Mouse (Mus musculus) right cerebral cortex, postnatal 4 days (tissue): ENCODE results near the gene Plekhm2.

Experiments
- DNase-seq: peaks from one replicate; pipeline ENCODE4 v3.0.0-alpha.2; 2022

The Plekhm2 gene

DNA sequence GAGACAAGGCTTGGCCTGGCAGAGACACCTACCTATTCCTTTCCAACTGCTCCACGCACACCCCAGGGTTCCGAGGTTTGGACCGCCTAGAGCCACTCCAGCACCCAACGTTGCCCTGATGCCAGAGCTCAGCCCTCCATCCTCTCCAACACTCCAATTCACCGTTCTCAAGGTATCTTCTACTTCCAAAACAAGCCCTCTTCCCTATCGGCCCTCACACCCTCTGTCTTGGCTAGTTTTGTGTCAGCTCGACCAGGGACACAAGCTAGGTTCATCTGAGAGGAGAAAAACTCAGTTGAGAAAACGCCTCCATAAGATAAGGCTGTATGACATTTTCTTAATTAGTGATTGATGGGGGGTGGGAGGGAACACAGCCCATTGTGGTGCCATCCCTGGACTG is at the start of gene Plekhm2:
Plekhm2 (minus strand) TSS at position 101 of the 400 bp plus-strand sequence.
- no peak for DNase-seq

DNA sequence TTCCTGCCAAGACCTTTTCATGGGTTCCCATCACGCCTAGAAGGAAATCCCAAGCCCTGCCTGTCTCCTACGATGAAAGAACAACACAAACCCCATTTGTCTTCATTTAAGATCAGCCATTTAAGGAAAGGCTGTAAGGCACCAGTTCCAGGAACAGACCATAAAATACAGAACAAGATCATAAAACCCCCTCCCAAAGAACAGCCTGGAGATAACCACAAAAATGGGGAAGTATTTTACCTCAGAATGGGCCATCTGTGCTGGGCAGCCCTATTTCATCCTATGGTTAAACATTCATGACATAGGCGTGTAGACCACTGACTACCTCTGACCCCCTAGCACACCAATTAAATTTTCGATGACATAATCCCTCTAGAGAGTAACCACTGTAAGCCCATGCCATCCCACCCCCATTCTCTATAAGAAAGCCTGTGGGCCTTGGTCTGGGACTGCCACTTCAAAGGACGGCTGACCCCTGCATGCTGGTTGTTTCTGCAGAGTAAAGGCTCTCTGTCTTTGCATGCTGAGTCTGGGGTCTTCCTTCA is 49.0 kb upstream of the Plekhm2 start:
- no peak for DNase-seq

DNA sequence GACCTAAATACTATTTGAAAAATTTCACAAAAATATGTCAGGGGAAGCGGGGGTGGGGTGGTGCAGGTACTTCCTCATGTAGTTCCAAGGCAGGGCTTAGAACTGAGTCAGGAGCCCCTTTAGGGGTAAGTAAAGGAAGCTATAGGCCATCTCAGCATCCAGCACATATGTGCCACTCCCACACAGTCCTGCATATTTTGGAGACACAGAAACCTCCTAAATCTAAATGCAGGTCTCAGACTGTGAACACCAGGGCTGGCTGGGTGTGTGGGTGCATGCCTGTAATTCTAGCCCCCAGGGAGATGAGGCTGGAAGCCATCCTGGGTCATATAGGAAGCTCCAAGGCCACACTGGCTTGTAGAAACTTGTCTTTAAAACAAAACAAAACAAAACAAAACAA is 46.6 kb upstream of the Plekhm2 start:
- no peak for DNase-seq

DNA sequence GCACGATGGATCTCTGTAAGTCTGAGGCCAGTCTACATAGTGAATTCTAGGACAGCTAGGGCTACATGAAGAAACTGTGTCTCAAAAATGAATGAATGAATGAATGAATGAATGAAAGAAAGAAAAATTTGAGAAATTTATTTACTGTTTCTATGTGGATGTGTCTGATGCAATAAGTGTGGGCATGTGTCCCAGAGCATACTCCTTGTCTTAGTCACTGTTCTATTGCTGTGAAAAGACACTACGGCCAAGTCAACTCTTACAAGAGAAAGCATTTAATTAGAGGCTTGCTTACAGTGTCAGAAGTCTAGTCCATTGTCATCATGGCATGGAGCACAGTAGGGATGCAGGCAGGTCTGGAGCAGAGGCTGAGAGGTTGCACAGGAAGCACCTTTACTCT is 44.3 kb upstream of the Plekhm2 start:
- no peak for DNase-seq

DNA sequence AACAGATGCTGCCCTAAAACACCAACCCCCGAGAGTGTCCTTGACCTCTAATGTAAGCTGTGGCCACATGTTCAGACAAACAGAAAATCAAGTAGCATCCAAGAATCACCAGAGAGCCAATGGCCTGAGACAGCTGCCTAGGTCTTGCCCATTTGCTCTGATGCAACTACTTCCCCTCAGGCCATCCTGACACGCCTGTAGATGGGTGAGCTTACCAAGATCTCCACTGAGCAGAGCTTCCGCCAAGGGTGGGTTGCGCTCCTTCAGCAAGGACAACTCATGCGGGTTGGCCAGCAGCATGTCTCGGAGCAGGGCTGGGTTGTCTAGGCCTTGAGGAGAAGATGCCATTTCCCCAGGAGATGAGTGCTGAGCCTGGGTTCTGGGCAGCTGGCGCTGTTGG is 43.3 kb upstream of the Plekhm2 start:
- no peak for DNase-seq

DNA sequence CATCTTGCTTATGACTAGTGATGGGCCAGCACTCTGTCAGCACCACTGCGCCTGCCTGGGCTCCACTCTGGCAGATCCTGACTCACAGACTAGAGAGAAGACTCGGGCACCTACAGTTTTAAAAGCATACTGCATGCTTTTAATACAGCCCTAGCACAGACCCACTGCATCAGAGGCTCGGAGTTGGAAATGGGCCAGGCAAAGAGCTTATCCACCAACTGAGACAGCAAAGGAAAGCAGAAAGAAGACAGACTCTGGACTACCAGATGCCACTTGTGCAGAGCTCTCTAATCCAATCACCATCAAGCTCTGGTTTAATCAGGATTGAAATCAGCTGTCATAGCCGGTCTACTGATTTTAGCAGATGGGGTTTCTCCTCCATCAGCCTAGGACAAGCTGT is 40.6 kb upstream of the Plekhm2 start:
- peak; percentile 61 for DNase-seq

DNA sequence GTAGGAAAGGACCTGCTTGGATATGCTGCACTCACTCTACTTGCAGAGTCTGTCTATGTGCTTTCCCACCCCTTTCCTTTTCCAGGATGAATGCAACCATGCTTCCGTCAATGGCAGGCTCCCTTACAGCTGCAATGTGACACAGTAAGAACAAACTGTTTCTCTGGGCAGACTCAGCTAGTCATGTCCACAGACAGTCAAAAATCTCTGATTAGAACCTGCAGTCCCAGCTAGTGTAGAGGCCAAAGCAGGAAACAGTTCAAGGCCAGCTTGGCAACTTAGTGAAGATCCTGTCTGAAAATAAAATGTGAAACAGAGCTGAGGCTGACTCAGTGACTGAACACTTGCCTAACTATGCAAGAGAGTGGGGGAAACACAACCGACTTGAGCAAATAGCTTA is 39.9 kb upstream of the Plekhm2 start:
- no peak for DNase-seq

DNA sequence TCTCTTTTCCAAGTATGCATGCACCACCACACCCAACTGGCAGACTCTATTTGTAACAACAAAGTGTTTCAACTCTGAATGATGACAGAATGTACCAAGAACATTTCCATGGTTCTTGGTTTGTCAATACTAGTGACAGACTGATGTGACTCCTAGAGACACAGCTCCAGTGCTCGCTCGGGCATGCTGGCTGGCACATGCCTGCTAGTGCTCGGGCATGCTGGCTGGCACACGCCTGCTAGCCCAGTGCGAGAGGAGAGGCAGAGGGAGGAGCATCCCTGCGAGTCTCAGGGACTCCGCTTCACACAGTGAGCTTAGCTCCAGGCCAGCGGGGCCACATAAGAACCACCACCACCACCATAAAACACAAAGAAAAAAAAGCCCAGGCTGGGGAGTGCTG is 30.0 kb upstream of the Plekhm2 start:
- DNase-seq = no peak

DNA sequence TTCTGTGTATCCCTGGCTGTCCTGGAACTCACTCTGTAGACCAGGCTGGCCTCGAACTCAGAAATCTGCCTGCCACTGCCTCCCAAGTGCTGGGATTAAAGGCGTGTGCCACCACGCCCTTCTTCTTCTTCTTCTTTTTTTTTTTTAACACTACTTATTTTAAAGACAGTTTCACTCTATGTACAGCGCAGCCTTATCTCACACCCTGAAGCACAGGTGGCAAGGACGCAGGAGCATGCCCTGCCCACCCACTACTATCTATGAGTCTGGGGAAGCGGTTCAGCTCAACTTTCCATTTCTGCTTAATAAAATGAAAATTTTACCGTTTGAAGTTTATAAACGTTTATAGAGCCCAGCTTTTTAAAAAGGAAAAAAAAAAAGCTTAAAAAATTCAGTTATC is 23.8 kb upstream of the Plekhm2 start:
- no peak for DNase-seq

DNA sequence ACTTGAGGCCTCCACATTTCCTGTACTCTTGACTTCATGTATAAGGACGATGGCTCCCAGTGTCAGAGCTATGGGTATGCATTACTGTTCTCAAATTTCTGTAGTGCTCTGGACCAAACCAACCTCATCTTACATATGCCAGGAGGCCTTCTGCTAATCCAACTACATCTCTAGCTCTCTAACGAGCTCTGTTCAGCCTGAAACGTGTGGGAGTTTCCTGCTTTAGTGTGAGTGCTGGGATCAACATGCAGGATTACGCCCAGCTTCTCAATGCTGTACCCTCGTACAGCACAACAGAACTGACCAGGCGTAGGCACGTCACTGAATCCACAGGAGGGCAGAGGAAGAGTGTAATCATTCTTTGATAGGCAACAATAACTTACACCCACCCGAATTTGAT is 21.8 kb upstream of the Plekhm2 start:
- DNase-seq = no peak

DNA sequence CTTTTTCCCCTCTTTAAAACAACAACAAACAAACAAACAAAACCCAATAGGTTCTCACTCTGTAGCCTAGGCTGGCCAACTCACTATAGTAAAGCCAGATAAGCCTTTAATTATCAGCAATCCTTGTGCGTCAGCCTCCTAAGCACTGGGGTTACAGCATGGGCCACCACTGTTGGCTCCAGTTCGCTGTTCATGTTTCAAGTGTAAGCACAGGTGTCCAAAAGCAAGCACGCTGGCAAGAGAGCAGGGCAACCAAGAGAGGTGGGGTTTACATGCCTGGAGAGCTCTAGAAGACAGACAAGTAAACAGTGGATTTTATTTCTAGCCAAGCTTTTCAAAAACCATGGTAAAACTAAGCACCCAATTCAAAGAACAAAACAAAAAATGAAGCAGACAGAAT is 21.4 kb upstream of the Plekhm2 start:
- no peak for DNase-seq

DNA sequence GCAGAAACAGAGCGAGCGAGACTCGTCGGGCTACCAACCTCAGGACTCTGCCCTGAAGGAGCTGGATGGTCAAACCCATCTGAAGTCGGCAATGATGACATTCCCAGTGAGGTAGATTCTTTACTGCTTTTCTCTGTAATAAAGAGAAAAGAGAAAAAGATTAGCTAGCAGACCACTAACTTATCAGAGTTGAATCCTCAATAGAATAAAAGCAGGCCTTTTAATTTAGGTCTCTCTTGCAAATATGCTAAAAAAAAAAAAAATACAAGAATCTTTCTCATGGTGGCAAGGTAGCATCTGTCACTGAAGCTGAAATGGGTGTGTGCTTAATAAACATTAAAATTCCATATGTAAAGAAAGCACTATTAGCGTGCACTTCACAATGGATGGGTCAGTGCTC is 20.8 kb upstream of the Plekhm2 start, which contains the start of gene Rsc1a1:
Rsc1a1 (minus strand) TSS at position 101 of the 400 bp plus-strand sequence.
- no peak for DNase-seq

DNA sequence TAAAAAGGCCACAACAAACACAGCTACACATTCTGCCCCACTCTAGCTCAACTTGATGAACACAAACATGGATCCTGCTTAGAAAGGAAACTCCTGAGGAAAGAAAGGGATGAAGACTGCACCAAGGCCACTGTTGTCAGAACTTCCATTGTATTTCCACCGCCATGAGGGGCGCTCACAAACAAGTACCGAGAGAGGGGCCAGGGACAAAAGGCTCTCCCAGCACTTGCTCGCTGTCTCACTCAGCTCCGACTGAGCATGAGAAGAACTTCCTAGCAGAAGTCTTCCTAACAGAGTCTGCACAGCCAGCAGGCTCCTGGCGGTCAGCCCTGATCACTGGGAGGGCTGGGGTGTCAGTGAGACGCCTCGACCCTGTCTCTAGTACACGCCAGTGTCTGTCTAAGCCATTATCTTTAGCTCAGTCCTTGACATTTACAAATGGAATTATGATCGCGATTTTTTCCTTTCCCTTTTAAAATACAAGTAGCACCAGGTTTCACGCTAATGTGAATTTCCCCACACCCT is 18.1 kb upstream of the Plekhm2 start:
- no peak for DNase-seq

DNA sequence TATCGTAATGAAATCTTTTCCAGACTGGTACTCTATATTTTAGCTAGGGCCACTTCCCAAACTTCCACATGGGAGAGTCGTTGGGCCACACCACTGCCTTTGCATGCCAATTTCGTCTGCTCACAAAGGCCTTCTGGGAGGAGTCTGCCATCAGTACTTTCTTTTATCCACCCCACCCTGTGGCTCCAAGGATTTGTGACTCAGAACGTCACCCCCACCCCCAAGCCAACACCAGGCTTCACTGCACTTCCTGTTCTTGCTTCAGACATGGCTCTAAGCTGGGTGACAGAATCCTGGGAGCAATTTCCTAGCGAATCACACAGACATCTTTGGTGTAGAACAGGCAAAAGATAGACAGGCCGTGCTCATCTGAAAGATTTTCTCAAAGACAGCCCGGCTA is 17.1 kb upstream of the Plekhm2 start:
- DNase-seq = no peak

DNA sequence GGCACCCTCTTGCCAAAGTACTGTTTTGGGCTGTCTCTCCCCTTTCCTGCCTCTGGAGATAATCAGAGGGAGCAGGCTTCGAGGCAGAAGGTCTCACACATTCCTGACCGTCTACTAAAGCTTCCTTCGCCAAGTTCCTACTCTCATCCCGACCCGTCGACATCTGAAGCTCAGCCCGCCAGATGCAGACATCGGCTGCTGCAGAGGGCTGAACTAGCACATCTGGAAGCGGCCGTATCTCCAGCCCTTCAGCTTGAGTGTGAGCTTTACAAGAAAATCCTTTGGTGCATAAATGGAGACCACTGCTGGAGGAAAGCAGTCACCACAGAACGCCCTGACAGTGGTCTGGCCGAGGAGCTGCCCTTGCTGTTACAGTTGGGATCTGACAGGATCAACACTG is 16.2 kb upstream of the Plekhm2 start:
- no peak for DNase-seq

DNA sequence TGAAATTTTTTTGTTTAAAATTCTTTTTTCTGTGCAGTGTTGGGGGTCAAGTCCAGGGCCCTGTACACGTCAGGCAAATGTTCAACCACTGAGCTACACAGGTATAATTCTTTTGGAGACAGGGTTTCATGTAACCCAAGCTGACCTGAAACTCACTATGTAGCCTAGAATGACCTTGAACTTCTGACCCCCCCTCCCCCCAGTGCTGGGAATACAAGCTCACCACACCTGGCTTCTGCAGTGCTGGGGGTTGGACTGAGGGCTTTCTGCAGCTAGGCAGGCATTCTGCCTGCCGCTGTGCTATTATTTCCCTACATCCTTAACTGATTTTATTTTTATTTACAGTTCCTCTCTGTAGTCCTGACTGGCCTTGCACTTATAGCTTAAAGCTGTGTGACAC is 14.3 kb upstream of the Plekhm2 start:
- DNase-seq = no peak

DNA sequence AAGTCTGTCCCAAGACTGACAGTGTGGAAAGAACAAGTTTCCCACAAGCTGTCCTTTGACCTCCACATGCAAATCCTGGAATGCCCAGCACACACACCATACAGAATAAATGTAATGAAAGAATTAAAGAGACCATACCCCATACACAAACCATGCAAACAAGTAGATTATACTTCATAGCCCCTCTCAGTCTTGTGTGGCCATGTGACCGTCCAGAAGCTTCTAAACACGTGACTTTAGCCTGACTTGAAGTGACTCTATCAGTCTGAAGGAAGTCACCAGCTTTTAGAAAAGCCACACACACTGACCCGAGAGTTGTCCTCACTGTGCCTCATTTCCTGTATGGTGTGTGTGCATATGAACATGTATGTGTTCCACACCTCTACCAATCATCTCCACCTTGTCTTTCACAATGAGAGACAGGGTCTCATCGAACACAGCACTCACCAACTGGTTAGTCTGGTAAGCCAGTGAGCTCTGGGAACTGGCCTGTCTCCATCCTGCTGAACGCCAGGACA is 11.8 kb upstream of the Plekhm2 start:
- no peak for DNase-seq

DNA sequence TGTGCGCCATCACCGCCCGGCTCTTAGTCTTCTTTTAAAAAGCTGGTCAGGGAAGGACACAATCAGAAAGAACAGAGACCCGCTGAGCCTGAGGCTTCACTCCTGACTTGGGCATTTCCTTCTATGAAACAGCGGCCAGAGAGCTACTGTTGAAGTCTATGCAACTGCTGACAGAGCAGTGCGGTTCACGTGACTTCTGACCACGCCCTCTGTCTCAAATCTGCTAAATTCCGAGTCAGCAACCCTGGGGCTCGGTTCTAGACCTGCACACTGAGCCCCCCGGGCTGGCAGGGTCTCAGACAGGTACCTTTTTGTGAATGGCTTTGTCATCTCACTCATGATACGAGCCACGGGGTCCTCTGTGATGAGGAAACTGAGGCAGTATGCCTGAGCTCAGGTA is 7.6 kb upstream of the Plekhm2 start:
- DNase-seq = no peak

DNA sequence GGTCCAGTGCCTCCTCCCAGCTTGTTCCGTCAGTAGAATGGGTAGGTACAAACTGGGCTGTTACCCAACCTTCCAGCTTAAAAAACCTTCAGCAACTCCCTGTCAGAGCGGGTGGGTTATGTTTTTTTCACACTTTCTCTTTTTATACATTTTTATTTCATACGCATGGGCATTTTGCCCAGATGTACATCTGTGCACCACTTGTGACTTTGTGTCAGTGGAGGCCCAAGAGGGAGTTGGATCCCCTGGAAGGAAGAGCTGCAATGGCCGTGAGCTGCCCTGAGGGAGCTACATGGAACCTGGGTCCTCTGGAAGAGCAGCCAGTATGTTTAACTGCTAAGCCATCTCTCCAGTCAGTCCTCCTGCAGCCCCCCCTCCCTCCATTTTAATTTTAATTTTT is 6.7 kb upstream of the Plekhm2 start:
- DNase-seq = no peak

DNA sequence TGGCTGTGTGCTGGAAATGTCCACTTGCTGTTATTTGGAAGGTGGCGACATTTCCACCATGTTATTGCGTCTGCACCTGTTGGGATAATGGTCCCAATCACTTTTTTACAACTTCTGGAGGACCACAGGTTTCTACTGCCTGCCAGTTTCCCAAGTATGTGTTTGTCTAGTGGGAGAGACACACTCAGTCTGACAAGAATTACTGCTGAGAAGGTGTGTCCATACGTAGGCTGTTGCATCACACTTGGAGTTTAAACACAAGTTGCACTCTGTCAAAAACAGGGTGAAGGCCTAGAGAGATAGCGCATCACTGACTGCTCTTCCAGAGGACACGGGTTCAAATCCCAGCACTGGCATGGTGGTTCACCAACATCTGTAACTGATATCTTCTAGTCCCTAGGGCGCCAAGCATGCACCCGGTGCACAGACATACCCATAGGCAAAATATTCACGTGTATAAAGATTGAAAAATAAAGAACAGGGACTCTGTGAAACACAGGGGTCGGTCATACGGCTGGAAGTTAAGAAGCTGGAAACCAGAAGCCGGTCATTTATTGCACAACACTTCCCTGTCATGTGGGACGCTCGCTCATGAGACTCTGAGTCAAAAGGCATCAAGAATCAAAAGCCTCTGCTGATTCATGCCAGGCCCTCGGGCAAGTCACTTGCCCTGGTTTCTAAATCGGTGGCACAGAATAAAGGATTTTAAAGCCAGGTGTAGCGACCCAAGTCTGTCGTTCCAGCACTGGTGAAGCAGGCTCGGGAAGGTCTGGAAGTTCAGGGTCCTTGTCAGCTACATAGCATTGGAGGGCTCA is 5.4 kb upstream of the Plekhm2 start:
- no peak for DNase-seq

DNA sequence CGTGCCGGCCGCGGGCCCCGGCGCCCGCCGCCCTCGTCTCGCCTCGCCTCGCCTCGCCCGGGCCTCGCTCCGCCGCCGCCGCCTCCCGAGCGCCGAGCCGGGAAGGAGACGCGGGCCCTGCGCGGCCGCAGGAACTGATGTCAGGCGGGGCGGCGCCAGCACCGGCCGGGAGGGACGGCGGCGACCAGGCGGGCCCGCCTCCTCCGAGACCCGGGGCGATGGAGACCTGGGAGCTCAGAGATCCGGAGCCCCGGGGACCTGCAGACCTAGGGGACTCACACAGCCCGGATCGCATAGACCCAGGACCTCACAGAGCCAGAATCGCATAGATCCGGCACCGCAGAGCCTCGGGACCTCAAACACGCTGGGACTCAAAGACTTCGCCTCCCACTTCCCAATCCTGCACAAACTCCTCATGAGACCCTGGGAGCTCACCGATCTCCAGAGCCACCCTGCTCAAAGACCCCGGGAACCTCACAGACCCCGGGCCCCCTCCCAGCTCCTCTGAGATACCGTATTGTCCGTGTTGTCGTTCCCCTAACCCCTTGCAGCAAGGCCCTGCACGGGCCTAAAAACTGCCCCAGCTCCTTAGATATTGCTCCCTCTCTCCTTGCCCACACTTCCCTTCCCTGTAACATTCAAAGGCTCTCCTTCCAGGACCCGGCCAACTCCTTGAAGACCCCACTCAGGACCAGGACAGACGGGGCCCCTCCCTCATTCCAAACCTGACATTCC is 521 bp downstream of the Plekhm2 start:
- peak; percentile 69 for DNase-seq

DNA sequence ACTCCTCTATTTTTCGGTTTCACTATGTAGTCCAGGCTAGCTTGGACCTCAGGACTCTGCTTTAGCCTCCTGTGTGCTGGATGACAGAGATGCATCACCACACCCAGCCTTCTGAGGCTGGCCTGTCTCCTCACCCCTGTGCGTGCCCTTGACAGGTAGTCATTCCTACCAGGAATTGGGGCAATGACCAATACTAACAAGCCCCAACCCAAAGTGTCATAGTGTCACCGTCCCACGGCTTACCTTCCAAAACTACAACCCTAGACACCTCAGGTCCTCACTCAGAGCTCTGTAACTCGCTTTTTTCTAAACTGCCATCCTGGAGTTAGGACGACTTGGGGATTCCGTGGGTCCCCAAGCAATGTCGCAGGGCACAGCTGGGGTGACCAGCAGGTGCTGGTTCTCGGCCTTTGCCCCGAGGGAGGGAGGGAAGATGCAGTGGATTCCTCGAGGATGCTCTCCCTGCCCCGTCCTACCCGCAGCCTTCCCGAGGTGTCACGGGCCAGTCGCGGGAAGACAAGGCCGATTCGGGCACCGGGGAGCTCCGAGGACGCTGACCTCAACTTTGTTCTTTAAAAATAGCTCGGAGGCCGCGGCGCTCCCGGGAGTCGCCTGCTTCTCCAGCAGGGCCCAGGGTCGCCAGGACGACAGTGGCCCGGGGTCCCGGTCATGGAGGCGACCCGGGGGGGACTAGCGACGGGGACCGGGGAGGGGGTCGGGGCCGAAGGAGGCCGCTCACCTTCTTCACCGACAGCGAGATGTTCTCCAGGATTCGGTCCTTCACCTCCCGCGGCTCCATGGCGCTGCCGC is 1.4 kb downstream of the Plekhm2 start:
- peak; percentile 45 for DNase-seq

DNA sequence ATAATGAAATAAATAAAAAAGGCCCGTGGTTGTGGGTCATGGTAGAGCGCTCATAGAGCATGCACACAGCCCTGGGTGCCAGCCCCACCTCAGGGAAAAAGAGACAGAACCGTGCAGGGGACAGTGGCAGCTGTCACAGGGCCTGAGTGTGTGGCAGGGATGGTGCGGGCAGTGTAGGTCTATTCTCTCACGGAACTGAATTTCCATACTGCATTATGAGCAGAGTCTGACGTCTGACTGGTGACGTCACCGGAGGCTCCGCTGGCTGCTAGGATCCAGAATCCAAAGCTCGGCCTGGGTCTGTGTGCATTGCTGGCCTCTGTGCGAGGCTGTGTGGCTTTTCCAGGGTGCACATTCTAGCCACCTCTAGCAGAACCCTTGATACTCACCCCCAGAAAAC is 3.8 kb downstream of the Plekhm2 start:
- no peak for DNase-seq
